Mouse (Mus musculus) kidney, adult 11 months (tissue): ENCODE measurements at regions not wholly inside any gene's neighbourhood (a gene's known extent, or its start where the extent isn't known, plus 50 kb on each side); places are given as distances from the start of the nearest gene placed in this dataset.

Experiments used
- DNase-seq: peaks from one replicate; pipeline ENCODE4 v3.0.0; 2022

- no peak for DNase-seq
Observed at GRCm38 (mm10) chr15:97188545-97188944, 58.4 kb upstream of the Pced1b start.

GRCm38 (mm10) chr15:97187831-97188230 is 59.1 kb upstream of the Pced1b start:
- no peak for DNase-seq

- no peak for DNase-seq
Observed at GRCm38 (mm10) chr15:97186034-97186433, 60.9 kb upstream of the Pced1b start.

GRCm38 (mm10) chr15:97182617-97183038 is 64.3 kb upstream of the Pced1b start:
- no peak for DNase-seq

DNA sequence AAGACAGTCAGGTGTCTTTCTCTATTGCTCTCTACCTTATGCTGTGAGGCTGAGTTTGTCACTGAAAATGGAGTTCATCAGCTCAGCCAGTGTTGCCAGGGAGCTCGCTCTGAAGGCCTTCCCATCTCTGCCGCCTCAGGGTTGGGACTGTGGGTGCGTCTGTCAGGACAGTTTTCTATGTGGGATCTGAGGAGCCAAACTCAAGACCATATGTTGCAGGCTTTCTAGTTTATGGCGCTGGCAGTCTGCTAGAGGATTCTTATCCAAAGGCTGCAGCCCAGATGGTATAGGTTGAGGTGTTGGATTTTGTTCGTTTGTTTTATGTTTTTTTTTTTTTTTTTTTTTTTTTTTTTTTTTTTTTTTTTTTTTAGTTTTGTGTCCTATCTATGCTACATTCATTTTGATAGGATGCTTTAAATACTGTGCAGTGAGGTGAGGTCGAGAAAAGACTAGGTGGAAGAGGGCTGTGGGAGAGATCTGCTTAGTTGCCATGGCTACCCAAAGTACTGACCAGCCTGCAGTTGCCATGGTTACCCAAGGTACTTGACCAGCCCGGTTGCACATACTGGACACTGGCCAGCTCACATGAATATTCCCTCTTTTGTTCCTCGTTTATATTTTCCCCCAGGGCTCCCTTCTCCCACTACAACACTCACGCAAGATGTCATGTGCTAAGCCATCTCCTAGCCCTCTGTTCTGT is 65.8 kb upstream of the Pced1b start:
- no peak for DNase-seq

GRCm38 (mm10) chr15:97178286-97178685 is 68.6 kb upstream of the Pced1b start:
- DNase-seq = no peak

GRCm38 (mm10) chr15:97177806-97178205 is 69.1 kb upstream of the Pced1b start:
- no peak for DNase-seq

DNA sequence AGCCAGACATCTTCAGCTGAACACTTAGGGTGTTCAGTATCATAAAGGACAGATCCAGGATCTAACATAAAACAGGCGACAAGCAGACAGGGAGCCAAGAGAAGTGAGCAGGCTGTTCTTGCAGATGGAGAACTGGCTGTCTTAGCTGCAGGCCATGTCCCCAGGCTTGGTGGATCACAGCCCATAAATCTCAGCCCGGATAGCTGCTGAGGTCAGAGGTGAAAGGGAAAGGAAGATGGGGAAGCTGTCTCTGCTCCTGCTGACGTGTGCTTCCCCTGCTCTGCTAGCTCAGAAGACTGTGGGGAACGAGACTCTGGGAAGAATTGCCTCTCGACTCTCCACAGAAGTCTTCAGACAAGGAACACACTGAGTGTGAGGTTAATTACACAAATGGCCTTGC is 71.9 kb upstream of the Pced1b start:
- DNase-seq = peak; percentile 39

DNA sequence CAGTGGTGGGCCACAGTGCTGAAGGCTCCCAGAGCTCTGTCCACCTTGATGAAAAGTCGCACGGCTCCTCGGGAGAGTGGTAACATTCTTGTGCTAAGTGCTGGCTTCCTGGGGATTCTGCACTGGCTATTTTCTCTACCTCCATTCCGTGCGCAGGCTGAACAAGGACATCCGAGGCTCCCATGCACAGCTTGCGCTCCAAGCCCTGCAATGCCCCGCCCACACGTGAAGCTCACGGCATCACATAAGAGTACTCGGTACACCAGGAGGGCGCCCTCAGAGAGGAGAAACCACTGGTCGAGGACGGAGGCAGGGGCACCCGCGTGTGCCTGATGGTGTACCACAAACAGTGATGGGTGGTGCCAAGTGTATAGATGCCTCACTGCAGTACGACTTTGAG is 73.7 kb upstream of the Pced1b start:
- DNase-seq = no peak

- no peak for DNase-seq
Observed at GRCm38 (mm10) chr15:97170074-97170473, 76.8 kb upstream of the Pced1b start.

DNA sequence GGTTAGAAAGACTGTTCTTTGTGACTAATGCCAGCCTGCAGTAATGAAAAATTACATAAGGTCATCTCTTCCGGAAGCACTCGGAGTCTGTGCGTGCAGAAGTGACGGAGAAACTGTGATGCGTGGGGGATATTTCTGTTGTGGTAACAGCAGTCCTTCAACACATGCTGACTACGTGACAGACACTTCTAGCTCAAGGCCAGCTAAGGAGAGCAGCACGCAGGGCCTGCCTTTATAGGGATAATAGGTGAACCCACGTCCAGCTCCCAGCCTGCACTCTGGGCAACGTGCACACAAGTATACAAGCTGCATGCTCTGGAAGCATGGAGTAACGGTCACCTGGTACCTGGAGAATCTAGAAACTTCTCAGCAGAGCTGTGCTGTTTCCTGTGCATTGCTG is 77.5 kb upstream of the Pced1b start:
- DNase-seq = no peak

GRCm38 (mm10) chr15:97167116-97167515 is 79.8 kb upstream of the Pced1b start:
- no peak for DNase-seq

DNA sequence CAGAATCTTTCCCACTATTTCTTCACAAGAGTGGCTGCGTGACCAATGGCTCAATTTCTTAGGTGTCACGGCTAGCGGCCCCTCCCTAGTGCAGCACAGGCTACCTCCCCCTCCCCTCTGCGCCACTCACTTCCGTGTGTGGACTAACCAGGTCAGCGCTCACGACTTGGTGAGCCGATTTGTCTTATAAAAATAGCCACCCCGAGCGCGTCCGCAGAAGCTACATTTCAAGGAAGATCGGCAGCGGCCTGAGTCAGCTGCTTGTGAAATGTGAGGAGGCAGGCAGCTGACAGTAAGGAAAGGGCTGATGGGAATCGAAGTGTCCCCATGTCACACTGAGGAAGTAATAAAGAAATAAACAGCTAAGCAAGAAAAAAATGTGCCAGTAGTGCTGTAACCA is 82.3 kb upstream of the Pced1b start:
- peak; percentile 6 for DNase-seq

DNA sequence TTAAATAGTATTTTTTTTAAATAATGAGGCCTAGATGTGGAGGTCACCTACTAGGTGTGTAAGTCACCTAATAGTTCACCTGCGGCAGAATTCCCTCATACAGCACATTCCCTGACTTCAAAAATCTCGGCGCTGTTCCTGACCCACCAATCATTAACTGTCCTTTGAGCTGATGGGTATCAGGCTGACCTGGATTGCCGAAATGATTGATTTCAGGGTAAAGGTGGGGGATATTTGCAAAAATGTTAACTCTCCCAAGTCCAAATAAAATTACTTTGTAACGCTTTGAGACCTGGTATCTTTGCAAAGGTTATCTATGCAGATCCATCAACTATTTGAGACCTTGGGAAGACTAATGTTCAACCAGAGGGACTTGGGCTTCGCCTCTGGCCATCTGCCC is 82.9 kb upstream of the Pced1b start:
- DNase-seq = no peak

DNA sequence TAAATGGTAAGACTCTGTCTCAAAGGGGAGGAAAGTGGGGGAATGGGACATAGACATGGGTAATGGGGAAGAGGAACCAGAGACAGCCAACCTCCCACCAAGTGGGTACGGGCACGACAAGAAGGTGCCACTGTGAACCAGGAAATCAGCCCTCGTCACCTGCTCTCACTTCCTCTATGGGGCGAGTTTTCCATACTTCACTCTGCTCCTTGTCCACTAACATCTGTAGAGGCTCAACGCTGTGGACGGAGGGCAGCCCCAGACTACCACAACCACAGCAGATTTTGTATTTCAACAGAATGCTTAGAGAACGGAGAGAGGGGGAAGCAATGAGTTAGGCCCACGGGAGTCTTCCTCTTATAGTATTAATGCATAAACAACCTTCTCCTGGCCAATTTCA is 83.8 kb upstream of the Pced1b start:
- DNase-seq = no peak

DNA sequence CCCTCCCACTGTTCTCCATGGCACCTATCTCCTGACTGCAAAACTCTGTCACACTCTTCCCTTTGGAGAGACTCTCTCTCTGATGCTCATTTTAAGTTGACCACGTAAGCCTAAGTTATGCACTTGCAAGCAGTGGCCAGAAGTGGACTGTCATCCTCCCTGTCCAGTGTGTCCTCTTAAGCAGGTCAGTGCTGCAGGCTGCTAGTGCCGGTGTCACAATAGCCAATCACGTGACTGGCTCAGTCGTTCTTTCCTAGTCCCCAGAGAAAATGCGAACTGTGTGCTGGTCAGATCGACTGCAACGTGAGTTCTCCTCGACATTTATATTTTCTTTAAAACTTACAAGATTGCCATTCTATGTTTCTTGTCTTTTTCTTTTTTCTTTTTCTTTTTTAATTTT is 84.6 kb upstream of the Pced1b start:
- DNase-seq = no peak

DNA sequence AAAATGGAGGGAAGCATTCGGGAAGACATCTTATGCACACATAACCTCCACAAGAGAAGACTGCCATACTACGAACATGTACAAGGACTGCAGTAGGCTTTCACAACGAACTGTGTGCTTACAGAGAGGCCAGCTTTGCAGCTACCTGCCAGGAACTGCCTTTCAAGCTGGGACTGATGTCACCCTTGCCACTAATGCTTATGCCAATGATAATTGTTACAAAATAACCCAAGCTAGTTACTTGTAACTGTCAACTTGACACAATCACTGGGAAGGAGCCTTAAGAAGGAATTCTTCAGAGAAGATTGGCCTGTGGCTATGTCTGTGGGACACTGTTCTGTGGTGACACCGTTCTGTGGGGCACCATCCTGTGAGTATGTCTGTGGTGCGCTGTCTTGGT is 85.4 kb upstream of the Pced1b start:
- DNase-seq = no peak

DNA sequence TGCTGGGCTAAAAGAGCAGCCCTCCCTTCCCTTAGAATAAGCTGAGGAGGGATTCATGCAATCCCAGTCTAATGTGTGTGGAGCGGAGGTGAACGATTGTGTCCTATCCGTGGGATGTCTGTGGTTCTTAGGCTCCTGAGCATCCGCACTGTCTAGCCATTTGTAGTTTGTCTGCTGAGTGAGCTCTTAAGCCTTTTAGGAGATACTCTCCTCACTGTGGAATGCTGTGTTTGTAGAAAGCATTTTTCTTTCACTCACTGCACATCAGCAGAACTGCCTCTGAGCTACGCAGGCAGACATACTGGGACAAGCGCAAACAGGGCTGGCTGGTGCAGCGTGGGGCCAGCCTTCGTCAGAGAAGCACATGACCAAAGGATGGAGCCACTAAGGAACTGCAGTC is 94.6 kb upstream of the Pced1b start:
- no peak for DNase-seq

DNA sequence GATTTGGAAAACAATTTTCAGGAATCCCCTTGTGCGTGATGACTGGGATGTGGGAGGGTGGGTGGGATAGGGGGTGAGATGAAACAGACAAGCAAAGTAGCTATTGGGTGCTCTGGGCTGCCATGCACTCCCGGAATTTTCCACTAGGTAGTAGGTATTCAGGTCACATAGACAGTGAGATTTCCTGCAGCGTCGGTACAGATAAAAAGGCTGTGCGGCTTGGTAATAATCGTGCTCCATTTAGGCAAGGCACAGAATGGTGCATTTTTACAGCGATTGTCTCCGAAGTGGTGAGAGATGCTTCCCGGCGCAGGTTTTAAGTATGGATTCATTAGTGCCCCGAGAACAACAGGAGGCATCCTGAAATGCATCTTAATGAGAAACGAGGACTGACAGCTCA is 95.1 kb upstream of the Pced1b start:
- DNase-seq = no peak

GRCm38 (mm10) chr15:97150983-97151735 is 95.4 kb upstream of the Slc38a4 start:
- no peak for DNase-seq

DNA sequence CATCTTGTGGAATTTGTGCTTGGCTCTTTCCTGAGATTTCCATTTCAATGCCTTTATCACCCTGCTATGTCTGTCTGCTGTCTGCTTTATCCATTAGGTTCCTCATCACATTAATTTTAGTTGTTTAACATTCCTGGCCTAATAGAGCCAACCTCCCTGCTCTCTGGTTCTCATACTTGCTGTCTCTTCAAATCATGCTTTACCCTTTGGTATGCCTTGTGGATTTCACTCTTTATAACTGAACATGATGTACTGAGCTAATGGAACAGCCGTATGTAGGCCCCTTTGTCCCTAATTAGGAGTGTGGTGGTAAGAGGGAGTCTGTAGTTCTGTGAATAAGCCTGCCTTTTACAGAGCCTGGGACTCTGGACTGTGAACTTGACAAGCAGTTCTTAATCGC is 86.2 kb upstream of the Slc38a4 start:
- DNase-seq = no peak

DNA sequence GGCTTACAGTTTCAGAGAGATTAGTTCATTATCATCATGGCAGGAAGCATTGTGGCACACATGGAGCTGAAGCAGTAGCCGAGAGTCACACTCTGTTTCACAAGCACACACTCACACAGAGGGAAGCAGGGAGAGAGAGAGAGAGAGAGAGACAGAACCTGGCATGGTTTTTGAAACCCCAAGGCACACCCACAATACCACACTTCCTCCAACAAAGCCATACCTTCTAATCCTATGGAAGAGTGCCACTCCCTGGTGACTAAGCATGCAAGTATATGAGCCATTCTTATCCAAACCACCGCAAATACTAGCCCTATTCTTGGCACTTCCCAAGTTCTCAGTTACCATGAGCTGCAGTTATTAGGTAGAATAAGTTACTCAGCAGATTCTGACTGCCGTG is 82.5 kb upstream of the Slc38a4 start:
- DNase-seq = no peak

DNA sequence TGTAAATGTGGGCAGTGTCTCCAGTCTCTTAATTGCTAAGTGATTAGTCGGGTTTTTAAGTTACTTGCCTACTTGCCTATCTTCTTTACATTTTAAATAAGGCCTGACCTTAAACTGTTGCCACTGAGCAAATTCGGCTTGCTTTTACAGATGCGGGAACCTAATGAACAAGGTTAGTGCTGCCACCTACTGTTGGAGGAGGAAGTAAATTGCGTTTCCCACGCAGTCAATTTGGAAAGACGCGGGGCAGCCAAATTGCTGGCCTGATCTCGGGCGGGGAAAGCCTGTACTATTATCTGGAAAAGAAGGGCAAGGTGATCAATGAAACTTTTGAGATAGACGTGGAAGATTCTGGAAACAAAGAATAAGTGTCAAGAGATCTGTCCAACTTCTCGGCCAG is 79.5 kb upstream of the Slc38a4 start:
- peak; percentile 3 for DNase-seq

GRCm38 (mm10) chr15:97127771-97128170 is 72.0 kb upstream of the Slc38a4 start:
- no peak for DNase-seq
